Mouse (Mus musculus): Measurements from ENCODE around the gene Hsd11b1.

- TF ChIP-seq GATA1 (IDR thresholded peaks at IDR 0.05; ENCODE audit: low read length) (no peak), TAL1 (IDR thresholded peaks at IDR 0.05; ENCODE audit: low read length) (no peak)
Observed at GRCm38 (mm10) chr1:193289914-193290313, 26.0 kb upstream of the Hsd11b1 start.
